Mouse (Mus musculus) stomach, embryonic 14.5 days (tissue): Measurements from ENCODE around the gene 1110051M20Rik. TPM values are rescaled to one million over a fixed set of nuclear protein-coding genes. Genes with fewer than 3 reads are reported as not detected.

ENCODE experiments used
- ATAC-seq: fragments of 200-750 bp; cut with Nextera tagmentation; 2 replicates; pipeline ENCODE4 v1.8.0; 2017; ENCODE audit warnings: low read depth, moderate TSS enrichment; ENCODE audit not compliant: insufficient number of reproducible peaks, insufficient read depth, low FRiP score
- H3K27ac ChIP-seq: fragments of 300-500 bp; sonication (generic); 2 replicates; pipeline ENCODE4 v1.5.1; 2014; ENCODE audit warnings: mild to moderate bottlenecking, low read length, moderate library complexity, mixed read lengths
- H3K27me3 ChIP-seq: fragments of 300-500 bp; sonication (generic); 2 replicates; pipeline ENCODE4 v1.6.1; 2014; ENCODE audit warnings: low read length, control low read depth, mixed read lengths; ENCODE audit not compliant: control insufficient read depth, insufficient read depth
- H3K36me3 ChIP-seq: fragments of 300-500 bp; sonication (generic); 2 replicates; pipeline ENCODE4 v1.6.1; 2014; ENCODE audit warnings: mild to moderate bottlenecking, control low read depth, low read length, moderate library complexity, mixed read lengths; ENCODE audit not compliant: control insufficient read depth, insufficient read depth
- H3K4me1 ChIP-seq: fragments of 300-500 bp; sonication (generic); 2 replicates; pipeline ENCODE4 v1.6.1; 2014; ENCODE audit warnings: low read length, control low read depth, mixed read lengths; ENCODE audit not compliant: control insufficient read depth, insufficient read depth
- H3K4me2 ChIP-seq: fragments of 300-500 bp; sonication (generic); replicated peaks from 2 replicates; pipeline ENCODE4 v1.6.1; 2014; ENCODE audit warnings: low read depth, low read length, control low read depth
- H3K4me3 ChIP-seq: fragments of 300-500 bp; sonication (generic); 2 replicates; pipeline ENCODE4 v1.5.1; 2014; ENCODE audit warnings: low read depth, low read length, control low read depth
- H3K9ac ChIP-seq: fragments of 300-500 bp; sonication (generic); replicated peaks from 2 replicates; pipeline ENCODE4 v1.6.1; 2014; ENCODE audit warnings: low read depth, mild to moderate bottlenecking, control low read depth, low read length, moderate library complexity, mixed read lengths
- H3K9me3 ChIP-seq: fragments of 300-500 bp; sonication (generic); 2 replicates; pipeline ENCODE4 v1.6.1; 2016; ENCODE audit warnings: low read depth, low read length, control low read depth; ENCODE audit not compliant: control insufficient read depth
- WGBS: fragments of 180-500 bp; shearing (Covaris S2); extraction: QIAGEN DNeasy Blood & Tissue Kit; methylation state at CpG from one replicate; pipeline ENCODE4 v1.1.7; 2014; 5-methylcytosine and 5-hydroxymethylcytosine counted together
- polyA plus RNA-seq: library from polyadenylated mRNA; unstranded; fragments of >200 nt; fragmentation: Nextera tagmentation; extraction: Ambion mirVana; gene quantifications from 2 replicates; pipeline ENCODE4 v1.2.1, GENCODE M21; 2014

The 1110051M20Rik gene
- polyA plus RNA-seq, 1 experiment from 2014 or later, result 67.1 TPM

DNA sequence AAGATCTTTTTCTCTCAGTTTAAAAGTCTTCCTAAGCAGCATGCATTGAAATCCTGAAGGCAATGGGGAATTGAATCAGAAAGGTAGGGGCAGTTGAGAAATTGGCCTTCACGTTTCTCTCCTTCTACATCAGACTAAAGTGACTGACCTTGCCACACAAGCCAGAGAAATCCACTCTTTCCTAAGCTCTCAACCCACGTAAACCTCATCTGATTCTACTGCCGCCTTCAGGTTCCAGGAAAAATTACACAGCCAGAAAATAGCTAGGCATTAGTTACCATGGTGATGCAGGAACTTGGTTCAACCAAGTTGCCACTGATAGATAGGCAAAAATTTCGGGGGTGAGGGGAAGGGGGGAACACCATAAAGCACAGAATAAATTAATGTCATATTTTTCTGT lies 11.3 kb upstream of the 1110051M20Rik start:
- Histone ChIP-seq H3K4me1 (0 out of 2 replicates have a peak, but pooled peaks cover 3% of the 10 kb centered on the region), H3K27ac (no peak overlapping the region), H3K27me3 (no peaks in the 10 kb centered on the region), H3K9me3 (no peaks in the 10 kb centered on the region), H3K4me2 (no peak overlapping the region), H3K36me3 (no peaks in the 10 kb centered on the region), H3K9ac (no peak overlapping the region), H3K4me3 (no peak overlapping the region)
- no peak for ATAC-seq
- 7% methylated on average over 4 of the region's 4 CpGs for WGBS

DNA sequence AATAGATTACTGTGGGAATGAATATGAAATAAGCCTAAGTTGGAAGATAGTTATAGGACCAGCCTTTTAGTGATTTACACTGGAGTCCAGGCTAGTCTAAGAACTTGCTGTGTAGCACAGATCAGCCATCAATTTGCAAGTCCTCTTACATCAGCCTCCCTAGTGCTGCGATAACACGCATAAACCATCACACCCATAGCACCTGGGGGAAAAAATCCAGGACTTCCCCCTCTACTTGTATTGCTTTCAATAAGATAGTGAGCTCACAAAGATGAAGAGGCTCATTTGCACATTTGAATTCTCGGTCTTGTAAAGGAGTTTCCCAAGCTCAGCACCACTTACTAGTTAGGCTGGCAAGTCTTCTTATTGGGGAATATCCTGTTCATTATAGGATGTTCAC lies 9.9 kb upstream of the 1110051M20Rik start:
- H3K9me3 ChIP-seq, result no peaks in the 10 kb centered on the region
- no peaks in the 10 kb centered on the region for H3K36me3 ChIP-seq
- 0 out of 2 replicates have a peak, but pooled peaks cover 3% of the 10 kb centered on the region for H3K4me1 ChIP-seq
- H3K4me3 ChIP-seq, result no peak overlapping the region
- no peak overlapping the region for H3K9ac ChIP-seq
- H3K27me3 ChIP-seq, result no peaks in the 10 kb centered on the region
- no peak overlapping the region for H3K27ac ChIP-seq
- ATAC-seq, result no peak
- H3K4me2 ChIP-seq, result no peak overlapping the region
- 90% methylated on average over 3 of the region's 3 CpGs for WGBS

GRCm38 (mm10) chr2:91453231-91454075 lies 8.9 kb upstream of the 1110051M20Rik start:
- WGBS, result 70% methylated on average over 9 of the region's 9 CpGs
- Histone ChIP-seq H3K9ac (no peak overlapping the region), H3K27me3 (no peaks in the 10 kb centered on the region), H3K36me3 (no peaks in the 10 kb centered on the region), H3K4me2 (no peak overlapping the region), H3K4me1 (0 out of 2 replicates have a peak, but pooled peaks cover 3% of the 10 kb centered on the region), H3K9me3 (no peaks in the 10 kb centered on the region), H3K27ac (no peak overlapping the region), H3K4me3 (no peak overlapping the region)
- no peak for ATAC-seq

GRCm38 (mm10) chr2:91452658-91453057 lies 8.2 kb upstream of the 1110051M20Rik start:
- no peak overlapping the region for H3K27ac ChIP-seq
- H3K4me2 ChIP-seq, result no peak overlapping the region
- ATAC-seq, result no peak
- H3K36me3 ChIP-seq, result no peaks in the 10 kb centered on the region
- H3K4me3 ChIP-seq, result no peak overlapping the region
- no peaks in the 10 kb centered on the region for H3K27me3 ChIP-seq
- no peaks in the 10 kb centered on the region for H3K9me3 ChIP-seq
- WGBS, result 33% methylated on average over 8 of the region's 8 CpGs
- H3K9ac ChIP-seq, result no peak overlapping the region
- H3K4me1 ChIP-seq, result 0 out of 2 replicates have a peak, but pooled peaks cover 3% of the 10 kb centered on the region

DNA sequence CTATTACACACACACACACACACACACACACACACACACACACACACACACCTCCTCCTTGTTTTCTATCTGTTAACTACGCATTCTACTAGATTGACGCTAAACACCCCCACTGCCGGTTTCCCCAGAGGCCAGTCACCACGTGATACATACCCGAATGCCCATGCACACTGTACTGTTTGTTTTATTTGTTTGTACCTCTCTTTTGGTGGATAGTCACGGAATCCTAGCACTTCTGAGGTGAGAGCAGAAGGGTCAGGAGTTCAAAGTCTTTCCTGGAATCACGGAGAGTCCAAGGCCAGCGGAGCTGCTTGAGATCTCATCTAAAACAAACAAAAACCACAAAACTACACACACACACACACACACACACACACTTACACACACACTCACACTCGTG lies 5.8 kb upstream of the 1110051M20Rik start:
- no peak overlapping the region for H3K27ac ChIP-seq
- no peaks in the 10 kb centered on the region for H3K27me3 ChIP-seq
- no peaks in the 10 kb centered on the region for H3K4me1 ChIP-seq
- H3K9ac ChIP-seq, result no peak overlapping the region
- no peaks in the 10 kb centered on the region for H3K9me3 ChIP-seq
- H3K4me2 ChIP-seq, result no peak overlapping the region
- H3K4me3 ChIP-seq, result no peak overlapping the region
- no peaks in the 10 kb centered on the region for H3K36me3 ChIP-seq
- no peak for ATAC-seq
- 53% methylated on average over 9 of the region's 9 CpGs for WGBS

GRCm38 (mm10) chr2:91449662-91450061 lies 5.2 kb upstream of the 1110051M20Rik start:
- Histone ChIP-seq H3K27me3 (no peaks in the 10 kb centered on the region), H3K27ac (no peak overlapping the region), H3K4me1 (no peaks in the 10 kb centered on the region), H3K9ac (no peak overlapping the region), H3K4me2 (no peak overlapping the region), H3K36me3 (no peaks in the 10 kb centered on the region), H3K9me3 (no peaks in the 10 kb centered on the region), H3K4me3 (no peak overlapping the region)
- no peak for ATAC-seq
- WGBS, result 50% methylated on average over 1 of the region's 1 CpGs

DNA sequence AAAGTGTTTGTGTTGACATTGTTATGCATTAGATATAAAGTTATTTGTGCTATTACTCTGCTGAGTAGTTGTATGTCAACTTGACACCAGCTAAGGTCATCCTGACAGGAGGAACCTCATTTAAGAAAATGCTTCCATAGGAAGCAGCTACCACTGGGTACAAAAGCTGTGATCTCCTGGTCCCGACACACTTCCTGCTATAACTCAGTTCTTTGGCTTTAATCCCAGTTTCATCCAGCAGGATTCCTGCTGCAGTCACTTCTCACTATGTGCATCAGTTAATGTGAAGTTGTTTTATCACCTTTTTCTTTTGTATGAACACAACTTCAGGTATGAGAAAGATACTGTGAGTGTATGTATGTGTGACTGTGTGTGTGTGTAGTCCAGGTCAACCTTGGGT lies 2.3 kb downstream of the 1110051M20Rik start:
- Histone ChIP-seq H3K27ac (no peak overlapping the region), H3K4me2 (no peak overlapping the region)

DNA sequence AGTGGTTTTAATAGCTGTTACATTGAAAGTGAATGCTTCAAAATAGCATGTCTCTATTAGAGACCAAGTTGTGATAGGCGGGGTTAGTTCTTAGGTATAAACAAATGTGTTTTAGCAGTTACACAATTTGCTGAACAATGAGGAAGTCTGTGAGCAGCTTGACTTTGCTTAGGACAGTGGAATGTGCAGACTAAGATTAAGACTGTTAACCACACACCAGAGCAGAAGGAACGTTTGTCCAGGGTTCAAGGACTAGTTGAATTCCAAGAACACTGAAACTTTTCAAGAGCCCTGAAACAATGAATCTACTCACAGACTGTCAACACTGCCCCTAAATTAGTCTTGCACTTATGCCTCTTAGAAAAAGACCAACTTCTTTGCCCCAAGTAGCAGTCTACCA lies 2.8 kb downstream of the 1110051M20Rik start:
- Histone ChIP-seq H3K27ac (no peak overlapping the region), H3K36me3 (no peaks in the 10 kb centered on the region), H3K9me3 (no peaks in the 10 kb centered on the region), H3K27me3 (no peaks in the 10 kb centered on the region), H3K4me2 (no peak overlapping the region), H3K4me3 (no peak overlapping the region), H3K4me1 (peaks cover 7% of the 10 kb centered on the region; the same call in 1 of the 2 replicates), H3K9ac (no peak overlapping the region)
- ATAC-seq, result no peak
- WGBS, result 54% methylated on average over 2 of the region's 2 CpGs

More for the DNA sequence above, 2.3 kb downstream of the 1110051M20Rik start:
- Histone ChIP-seq H3K9me3 (no peaks in the 10 kb centered on the region), H3K9ac (no peak overlapping the region), H3K4me1 (peaks cover 7% of the 10 kb centered on the region; the same call in 1 of the 2 replicates), H3K4me3 (no peak overlapping the region), H3K27me3 (no peaks in the 10 kb centered on the region), H3K36me3 (no peaks in the 10 kb centered on the region)
- WGBS, result 33% methylated on average over 1 of the region's 1 CpGs
- ATAC-seq, result no peak
